Mouse (Mus musculus) cerebellum, adult 11-12 months (tissue): ENCODE results near the gene Prdm1.

ENCODE experiments used
- DNase-seq: peaks from one replicate; pipeline ENCODE4 v3.0.0; 2022

Prdm1 gene

GRCm38 (mm10) chr10:44528291-44529082, at the start of gene Prdm1:
TSS of gene Prdm1 (minus strand) at chr10:44528501.
- DNase-seq: no peak

- DNase-seq: no peak
Measured at GRCm38 (mm10) chr10:44565971-44566370, 37.7 kb upstream of the Prdm1 start.

- DNase-seq: no peak
Measured at GRCm38 (mm10) chr10:44565109-44565508, 36.8 kb upstream of the Prdm1 start.

GRCm38 (mm10) chr10:44556845-44557244, 28.5 kb upstream of the Prdm1 start:
- DNase-seq: no peak

GRCm38 (mm10) chr10:44555317-44555716, 27.0 kb upstream of the Prdm1 start:
- no peak for DNase-seq

- DNase-seq: no peak
Measured at GRCm38 (mm10) chr10:44553648-44554047, 25.3 kb upstream of the Prdm1 start.

- DNase-seq: no peak
Measured at GRCm38 (mm10) chr10:44539033-44539578, 10.8 kb upstream of the Prdm1 start.

GRCm38 (mm10) chr10:44538137-44538536, 9.8 kb upstream of the Prdm1 start:
- no peak for DNase-seq

- no peak for DNase-seq
Measured at GRCm38 (mm10) chr10:44530067-44530360, 1.7 kb upstream of the Prdm1 start.

GRCm38 (mm10) chr10:44529218-44530066, 1.1 kb upstream of the Prdm1 start:
- peak; percentile 9 for DNase-seq

- no peak for DNase-seq
Measured at GRCm38 (mm10) chr10:44527651-44528050, 650 bp downstream of the Prdm1 start.

GRCm38 (mm10) chr10:44526751-44527591, 1.3 kb downstream of the Prdm1 start:
- no peak for DNase-seq

- DNase-seq: no peak
Measured at GRCm38 (mm10) chr10:44520189-44520588, 8.1 kb downstream of the Prdm1 start.

- no peak for DNase-seq
Measured at GRCm38 (mm10) chr10:44518631-44519030, 9.7 kb downstream of the Prdm1 start.

- DNase-seq: no peak
Measured at GRCm38 (mm10) chr10:44513108-44513507, 15.2 kb downstream of the Prdm1 start.

- DNase-seq: no peak
Measured at GRCm38 (mm10) chr10:44511029-44511428, 17.3 kb downstream of the Prdm1 start.

GRCm38 (mm10) chr10:44508649-44509048, 19.7 kb downstream of the Prdm1 start:
- DNase-seq: no peak

GRCm38 (mm10) chr10:44507984-44508383, 20.3 kb downstream of the Prdm1 start:
- DNase-seq: no peak

GRCm38 (mm10) chr10:44502891-44503290, 25.4 kb downstream of the Prdm1 start:
- no peak for DNase-seq

GRCm38 (mm10) chr10:44499897-44500519, 28.3 kb downstream of the Prdm1 start:
- no peak for DNase-seq

GRCm38 (mm10) chr10:44493818-44494492, 34.3 kb downstream of the Prdm1 start:
- DNase-seq: no peak
